Mouse (Mus musculus) forebrain, embryonic 12.5 days (tissue): ENCODE results near the gene Acss3. TPM values are rescaled to one million over a fixed set of nuclear protein-coding genes. Genes with fewer than 3 reads are reported as not detected.
A peak's percentile ranks its signal among the peaks of the same experiment; 100 is the strongest.

Experiments
- ATAC-seq: fragments of 200-750 bp; cut with Nextera tagmentation; 2 replicates; pipeline ENCODE4 v1.8.0; 2017; ENCODE audit warnings: moderate TSS enrichment; ENCODE audit not compliant: low FRiP score
- H3K27ac ChIP-seq: fragments of 300-500 bp; sonication (generic); 2 replicates; pipeline ENCODE4 v1.5.1; 2016; ENCODE audit warnings: mild to moderate bottlenecking
- H3K27me3 ChIP-seq: fragments of 300-500 bp; sonication (generic); 2 replicates; pipeline ENCODE4 v1.6.1; 2016; ENCODE audit warnings: mild to moderate bottlenecking
- H3K36me3 ChIP-seq: fragments of 300-500 bp; sonication (generic); replicated peaks from 2 replicates; pipeline ENCODE4 v1.6.1; 2016; ENCODE audit warnings: mild to moderate bottlenecking
- H3K4me1 ChIP-seq: fragments of 300-500 bp; sonication (generic); 2 replicates; pipeline ENCODE4 v1.6.1; 2016
- H3K4me2 ChIP-seq: fragments of 300-500 bp; sonication (generic); 2 replicates; pipeline ENCODE4 v1.6.1; 2016; ENCODE audit warnings: mild to moderate bottlenecking, moderate library complexity
- H3K4me3 ChIP-seq: fragments of 300-500 bp; sonication (generic); replicated peaks from 2 replicates; pipeline ENCODE4 v1.5.1; 2016; ENCODE audit warnings: mild to moderate bottlenecking
- H3K9ac ChIP-seq: fragments of 300-500 bp; sonication (generic); 2 replicates; pipeline ENCODE4 v1.6.1; 2016; ENCODE audit warnings: mild to moderate bottlenecking
- H3K9me3 ChIP-seq: fragments of 300-500 bp; sonication (generic); 2 replicates; pipeline ENCODE4 v1.6.1; 2016
- WGBS: fragments of 180-500 bp; shearing (Covaris S2); methylation state at CpG from one replicate; pipeline ENCODE4 v1.1.7; 2016; 5-methylcytosine and 5-hydroxymethylcytosine counted together
- polyA plus RNA-seq: library from polyadenylated mRNA; unstranded; fragments of >200 nt; fragmentation: Nextera tagmentation; extraction: Ambion mirVana; gene quantifications from 2 replicates; pipeline ENCODE4 v1.2.1, GENCODE M21; 2016

Gene Acss3
- polyA plus RNA-seq, 1 experiment from 2014 or later, result 2.1 TPM

- Histone ChIP-seq H3K4me1 (no peaks in the 10 kb centered on the region), H3K9me3 (no peaks in the 10 kb centered on the region), H3K27me3 (no peaks in the 10 kb centered on the region), H3K36me3 (no peaks in the 10 kb centered on the region), H3K27ac (no peak overlapping the region), H3K9ac (no peak overlapping the region), H3K4me2 (no peak overlapping the region), H3K4me3 (no peak overlapping the region)
- no peak for ATAC-seq
- WGBS, result 44% methylated on average over 1 of the region's 1 CpGs
Observed at GRCm38 (mm10) chr10:107115121-107115520, 8.3 kb downstream of the Acss3 start.

- 61% methylated on average over 3 of the region's 3 CpGs for WGBS
- ATAC-seq, result no peak
- no peaks in the 10 kb centered on the region for H3K4me1 ChIP-seq
Observed at GRCm38 (mm10) chr10:107094452-107094851, 29.0 kb downstream of the Acss3 start.

DNA sequence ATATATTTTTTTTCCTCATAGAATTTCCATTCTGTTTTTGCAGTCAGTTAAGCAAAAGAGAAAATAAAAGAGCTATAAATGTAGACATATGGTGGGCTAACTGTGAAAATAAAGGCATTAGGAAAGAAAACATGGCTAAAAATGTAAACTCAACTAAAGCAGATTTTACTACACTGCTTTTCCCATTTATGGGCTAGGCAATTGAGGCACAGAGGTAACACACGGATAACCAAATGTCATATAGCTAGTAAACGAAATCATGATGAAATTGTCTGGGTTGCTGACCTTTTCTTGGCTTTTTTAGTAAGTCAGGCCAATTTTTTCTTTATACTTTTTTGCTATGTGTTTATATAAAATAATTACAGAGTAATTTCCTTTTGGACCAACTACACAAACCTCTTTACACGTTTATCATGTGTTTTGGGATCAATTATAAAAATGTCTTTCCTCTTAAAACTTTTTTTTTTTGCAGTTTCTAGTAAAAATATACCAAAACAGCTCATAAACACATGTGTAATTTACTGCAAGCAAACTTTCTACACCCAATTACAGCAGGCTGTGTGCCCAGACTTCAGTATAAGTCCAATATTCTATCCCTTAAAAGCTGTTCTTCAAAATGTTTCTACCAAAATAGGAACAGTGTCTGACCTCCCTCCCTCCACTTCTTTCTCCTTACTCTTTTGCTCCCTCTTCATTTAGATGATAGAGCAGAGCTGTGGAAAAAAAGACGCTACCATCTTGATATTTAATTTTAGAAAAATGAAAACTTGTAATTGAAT, 69.4 kb downstream of the Acss3 start:
- WGBS, result 82% methylated on average over 4 of the region's 4 CpGs
- H3K4me2 ChIP-seq, result no peak overlapping the region
- H3K9ac ChIP-seq, result no peak overlapping the region
- H3K4me3 ChIP-seq, result no peak overlapping the region
- H3K9me3 ChIP-seq, result no peaks in the 10 kb centered on the region
- H3K4me1 ChIP-seq, result no peaks in the 10 kb centered on the region
- H3K27ac ChIP-seq, result no peak overlapping the region
- ATAC-seq, result no peak
- no peaks in the 10 kb centered on the region for H3K27me3 ChIP-seq
- H3K36me3 ChIP-seq, result no peaks in the 10 kb centered on the region

More at GRCm38 (mm10) chr10:107094452-107094851, 29.0 kb downstream of the Acss3 start:
- Histone ChIP-seq H3K36me3 (no peaks in the 10 kb centered on the region), H3K27me3 (no peaks in the 10 kb centered on the region), H3K4me3 (no peak overlapping the region), H3K4me2 (no peak overlapping the region), H3K27ac (no peak overlapping the region), H3K9ac (no peak overlapping the region), H3K9me3 (no peaks in the 10 kb centered on the region)

GRCm38 (mm10) chr10:107050489-107050888, 73.0 kb downstream of the Acss3 start:
- Histone ChIP-seq H3K4me1 (no peaks in the 10 kb centered on the region), H3K27me3 (no peaks in the 10 kb centered on the region), H3K36me3 (no peaks in the 10 kb centered on the region), H3K9ac (no peak overlapping the region), H3K4me2 (no peak overlapping the region), H3K27ac (no peak overlapping the region), H3K9me3 (no peaks in the 10 kb centered on the region), H3K4me3 (no peak overlapping the region)
- ATAC-seq, result no peak
- 82% methylated on average over 2 of the region's 2 CpGs for WGBS

GRCm38 (mm10) chr10:107042656-107043055, 80.8 kb downstream of the Acss3 start:
- H3K27ac ChIP-seq, result no peak overlapping the region
- no peaks in the 10 kb centered on the region for H3K36me3 ChIP-seq
- no peak for ATAC-seq
- H3K27me3 ChIP-seq, result no peaks in the 10 kb centered on the region
- no peak overlapping the region for H3K9ac ChIP-seq
- WGBS, result 91% methylated on average over 1 of the region's 1 CpGs
- no peak overlapping the region for H3K4me3 ChIP-seq
- H3K9me3 ChIP-seq, result no peaks in the 10 kb centered on the region
- no peaks in the 10 kb centered on the region for H3K4me1 ChIP-seq
- no peak overlapping the region for H3K4me2 ChIP-seq

DNA sequence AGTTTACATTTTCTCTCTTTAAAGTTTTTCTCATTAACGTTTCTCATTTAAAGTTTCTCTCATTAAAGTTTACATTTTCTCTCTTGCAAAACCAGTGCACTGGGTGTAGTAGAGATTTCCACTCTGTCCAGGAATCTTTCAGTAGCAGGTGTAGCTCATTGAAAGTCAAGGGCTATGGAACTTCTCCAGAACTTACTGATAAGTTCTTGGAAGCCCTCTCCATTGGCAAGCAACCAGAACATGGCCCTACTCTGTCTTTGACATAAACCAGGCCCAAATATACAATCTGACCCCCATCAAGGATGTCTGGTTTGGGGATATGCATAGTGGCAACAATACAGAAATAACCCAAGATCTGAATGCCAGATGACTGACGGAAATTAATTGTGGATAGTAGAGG, 82.6 kb downstream of the Acss3 start:
- Histone ChIP-seq H3K9me3 (no peaks in the 10 kb centered on the region), H3K36me3 (no peaks in the 10 kb centered on the region), H3K4me3 (no peak overlapping the region), H3K4me1 (0 out of 2 replicates have a peak, but pooled peaks cover 4% of the 10 kb centered on the region), H3K27ac (no peak overlapping the region), H3K4me2 (no peak overlapping the region), H3K9ac (no peak overlapping the region), H3K27me3 (no peaks in the 10 kb centered on the region)
- no peak for ATAC-seq
- 91% methylated on average over 2 of the region's 2 CpGs for WGBS

- ATAC-seq, result no peak
- WGBS, result 87% methylated on average over 6 of the region's 6 CpGs
- no peaks in the 10 kb centered on the region for H3K36me3 ChIP-seq
Observed at GRCm38 (mm10) chr10:107040378-107040777, 83.1 kb downstream of the Acss3 start.

DNA sequence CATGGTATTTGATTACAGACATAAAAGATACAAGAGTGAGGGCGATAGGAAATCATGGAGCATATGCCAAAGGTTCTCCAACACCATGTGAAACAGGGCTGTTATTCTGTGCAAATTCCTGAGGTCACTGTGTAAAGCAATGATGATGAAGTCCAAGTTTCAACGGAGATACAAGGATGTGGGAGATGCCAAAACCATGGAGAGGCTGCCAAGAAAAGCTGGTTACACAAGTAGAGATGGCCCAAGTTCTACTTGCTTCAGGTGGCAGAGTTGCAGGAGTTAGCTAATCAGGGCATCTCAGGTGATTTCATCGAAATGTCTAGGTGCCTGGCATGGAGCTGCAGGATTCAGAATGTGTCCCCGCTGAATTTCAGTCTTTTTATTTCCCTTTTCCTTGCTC, 84.3 kb downstream of the Acss3 start:
- H3K4me2 ChIP-seq, result no peak overlapping the region
- 91% methylated on average over 4 of the region's 4 CpGs for WGBS
- no peak overlapping the region for H3K27ac ChIP-seq
- H3K9ac ChIP-seq, result no peak overlapping the region
- ATAC-seq, result no peak
- H3K27me3 ChIP-seq, result no peaks in the 10 kb centered on the region
- H3K4me3 ChIP-seq, result no peak overlapping the region
- H3K9me3 ChIP-seq, result no peaks in the 10 kb centered on the region
- no peaks in the 10 kb centered on the region for H3K36me3 ChIP-seq
- 0 out of 2 replicates have a peak, but pooled peaks cover 4% of the 10 kb centered on the region for H3K4me1 ChIP-seq

More at GRCm38 (mm10) chr10:107040378-107040777, 83.1 kb downstream of the Acss3 start:
- H3K4me1 ChIP-seq, result 0 out of 2 replicates have a peak, but pooled peaks cover 4% of the 10 kb centered on the region
- no peak overlapping the region for H3K4me3 ChIP-seq
- no peaks in the 10 kb centered on the region for H3K27me3 ChIP-seq
- no peak overlapping the region for H3K27ac ChIP-seq
- H3K9me3 ChIP-seq, result no peaks in the 10 kb centered on the region
- H3K4me2 ChIP-seq, result no peak overlapping the region
- H3K9ac ChIP-seq, result no peak overlapping the region

DNA sequence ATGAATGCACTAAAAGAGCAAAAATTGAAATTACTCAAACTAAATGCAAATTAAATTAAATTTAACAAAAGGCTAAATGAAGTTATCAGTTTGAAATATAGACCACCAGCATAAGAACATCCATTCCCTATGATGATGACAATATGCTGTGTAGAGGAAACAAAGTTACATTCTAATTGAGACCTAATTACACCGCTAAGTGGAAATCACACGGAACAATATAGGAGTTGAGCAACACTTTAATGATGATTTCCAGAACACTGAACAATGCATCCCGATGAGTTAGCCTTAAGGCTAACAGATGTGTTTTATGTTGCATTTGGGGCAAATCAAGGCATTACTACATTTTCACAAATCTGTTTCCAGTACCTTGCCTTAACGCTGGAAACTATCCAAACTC, 99.2 kb downstream of the Acss3 start:
- Histone ChIP-seq H3K4me3 (no peak overlapping the region), H3K4me1 (no peaks in the 10 kb centered on the region), H3K27ac (no peak overlapping the region), H3K9me3 (no peaks in the 10 kb centered on the region), H3K36me3 (no peaks in the 10 kb centered on the region), H3K4me2 (no peak overlapping the region), H3K27me3 (no peaks in the 10 kb centered on the region), H3K9ac (no peak overlapping the region)
- 89% methylated on average over 4 of the region's 4 CpGs for whole genome bisulfite sequencing
- no peak for ATAC-seq

DNA sequence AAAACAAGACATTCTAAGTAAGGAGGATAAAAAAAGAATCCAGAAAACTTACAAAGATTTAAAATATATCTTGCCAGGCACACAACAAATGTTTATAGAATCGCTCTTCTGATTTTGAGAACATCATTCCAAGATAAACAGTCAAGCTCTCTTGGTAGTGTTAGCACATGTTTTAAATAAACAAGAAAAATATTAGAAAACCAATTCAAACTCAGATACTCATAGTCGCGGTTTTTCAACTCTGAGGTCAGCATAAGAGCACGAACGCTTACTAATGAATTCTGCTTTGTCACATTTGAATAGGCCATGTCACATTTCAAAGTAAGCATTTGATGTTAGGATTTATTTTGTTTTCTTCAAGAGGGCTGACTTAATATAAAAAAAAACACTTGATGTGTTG, 102.3 kb downstream of the Acss3 start:
- ATAC-seq, result no peak

DNA sequence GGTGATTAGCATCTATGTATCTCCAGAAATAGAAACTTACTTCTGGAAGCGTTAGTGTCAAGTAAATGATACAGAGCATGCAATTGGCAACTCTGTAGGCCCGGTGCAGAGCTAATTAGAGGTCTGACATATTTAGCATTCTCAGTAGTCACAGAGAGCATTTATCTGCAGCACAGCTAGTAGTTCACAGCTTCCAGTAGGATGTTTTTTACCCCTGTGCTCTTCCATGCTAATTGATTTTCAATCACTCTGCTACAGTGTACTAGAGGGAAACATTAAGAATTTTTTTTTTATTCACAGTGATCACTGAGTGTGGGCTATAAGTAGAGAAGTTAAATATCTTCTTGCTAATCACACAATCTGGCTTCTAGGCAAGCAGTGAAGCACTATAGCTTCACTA, 112.3 kb downstream of the Acss3 start:
- no peak overlapping the region for H3K4me3 ChIP-seq
- no peaks in the 10 kb centered on the region for H3K9me3 ChIP-seq
- no peaks in the 10 kb centered on the region for H3K36me3 ChIP-seq
- H3K27ac ChIP-seq, result no peak overlapping the region
- H3K9ac ChIP-seq, result no peak overlapping the region
- H3K27me3 ChIP-seq, result no peaks in the 10 kb centered on the region
- H3K4me2 ChIP-seq, result no peak overlapping the region
- no peak for ATAC-seq
- H3K4me1 ChIP-seq, result no peaks in the 10 kb centered on the region
- 66% methylated on average over 2 of the region's 2 CpGs for WGBS

More for the DNA sequence above, 102.3 kb downstream of the Acss3 start:
- no peak overlapping the region for H3K4me2 ChIP-seq
- no peaks in the 10 kb centered on the region for H3K4me1 ChIP-seq
- H3K9me3 ChIP-seq, result no peaks in the 10 kb centered on the region
- no peaks in the 10 kb centered on the region for H3K36me3 ChIP-seq
- no peak overlapping the region for H3K27ac ChIP-seq
- WGBS, result 77% methylated on average over 5 of the region's 5 CpGs
- H3K4me3 ChIP-seq, result no peak overlapping the region
- no peak overlapping the region for H3K9ac ChIP-seq
- no peaks in the 10 kb centered on the region for H3K27me3 ChIP-seq

DNA sequence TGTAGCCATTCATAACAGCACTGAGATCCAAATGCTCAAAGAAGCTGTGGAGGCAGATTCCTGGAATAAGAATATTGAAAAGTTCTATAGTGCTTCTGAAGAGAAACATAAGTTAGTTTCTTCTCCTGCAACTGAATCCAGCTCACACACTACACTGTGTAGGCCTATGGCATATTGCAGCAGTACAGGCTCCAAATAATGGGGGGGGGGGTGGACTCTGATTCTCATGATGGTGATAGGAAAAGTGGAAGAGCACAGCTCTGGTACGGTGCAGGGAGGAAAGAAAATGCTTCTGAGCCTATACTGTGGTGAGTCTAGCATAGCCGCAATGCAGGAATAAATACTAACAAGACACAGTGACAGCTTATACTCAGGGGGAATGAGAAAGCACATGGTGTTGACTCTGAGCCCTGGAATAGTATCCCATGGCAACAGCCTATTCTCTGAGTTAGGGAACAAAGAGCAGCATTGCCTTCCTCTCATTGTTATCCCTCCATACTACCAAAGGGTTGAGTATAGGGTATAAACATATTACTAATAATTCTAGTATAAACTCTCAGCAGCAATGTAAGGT, 125.3 kb downstream of the Acss3 start:
- Histone ChIP-seq H3K27ac (no peak overlapping the region), H3K27me3 (no peaks in the 10 kb centered on the region), H3K4me2 (no peak overlapping the region), H3K4me3 (no peak overlapping the region), H3K9me3 (no peaks in the 10 kb centered on the region), H3K4me1 (no peaks in the 10 kb centered on the region), H3K36me3 (no peaks in the 10 kb centered on the region), H3K9ac (no peak overlapping the region)
- WGBS, result 76% methylated on average over 2 of the region's 2 CpGs
- peak; percentile 53 for ATAC-seq

DNA sequence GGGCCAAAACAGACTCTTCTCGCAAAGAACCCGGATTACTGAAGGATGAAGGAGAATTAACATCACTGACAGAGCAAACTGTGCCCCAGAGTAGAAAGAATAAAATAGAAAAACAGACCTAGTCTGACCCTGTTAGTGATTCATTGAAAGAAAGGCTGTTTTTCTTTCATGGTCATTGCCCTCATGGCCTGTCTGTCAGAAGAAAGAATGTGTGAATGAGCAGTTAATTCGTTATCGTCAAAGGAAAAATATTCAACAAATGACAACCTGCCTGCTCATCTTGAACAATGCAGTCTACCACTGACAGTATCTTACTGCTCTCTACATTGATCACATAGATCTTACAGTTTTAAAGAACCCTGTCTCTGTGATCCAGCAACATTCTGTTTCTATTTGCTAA, 134.0 kb downstream of the Acss3 start:
- no peak overlapping the region for H3K27ac ChIP-seq
- H3K4me2 ChIP-seq, result no peak overlapping the region
- 59% methylated on average over 4 of the region's 4 CpGs for WGBS
- H3K9ac ChIP-seq, result no peak overlapping the region
- no peaks in the 10 kb centered on the region for H3K9me3 ChIP-seq
- no peak overlapping the region for H3K4me3 ChIP-seq
- no peaks in the 10 kb centered on the region for H3K36me3 ChIP-seq
- H3K4me1 ChIP-seq, result no peaks in the 10 kb centered on the region
- H3K27me3 ChIP-seq, result no peaks in the 10 kb centered on the region
- no peak for ATAC-seq
